Mouse (Mus musculus): ENCODE results near the gene Nt5c2.
"Not testable (repeated sequence)": the region's sequence is repeated elsewhere in the genome, so short reads cannot be mapped to it uniquely, and the experiment has no call there.

Gene Nt5c2

GRCm38 (mm10) chr19:46984726-46985622 lies 30.0 kb downstream of the Nt5c2 start:
- DNase-seq, result no peak

GRCm38 (mm10) chr19:46983966-46984380 lies 31.0 kb downstream of the Nt5c2 start:
- no peak for DNase-seq

GRCm38 (mm10) chr19:46983352-46983965 lies 31.5 kb downstream of the Nt5c2 start:
- no peak for DNase-seq

GRCm38 (mm10) chr19:46981462-46981861 lies 33.5 kb downstream of the Nt5c2 start:
- DNase-seq, result no peak

- DNase-seq, result no peak
Observed at GRCm38 (mm10) chr19:46979781-46980105, 35.2 kb downstream of the Nt5c2 start.

- DNase-seq, result no peak
Observed at GRCm38 (mm10) chr19:46978920-46979780, 35.8 kb downstream of the Nt5c2 start.

- not testable (repeated sequence) for DNase-seq
Observed at GRCm38 (mm10) chr19:46978069-46978468, 36.9 kb downstream of the Nt5c2 start.

- DNase-seq, result no peak
Observed at GRCm38 (mm10) chr19:46977460-46977859, 37.5 kb downstream of the Nt5c2 start.

- no peak for DNase-seq
Observed at GRCm38 (mm10) chr19:46976743-46977142, 38.2 kb downstream of the Nt5c2 start.

GRCm38 (mm10) chr19:46975997-46976396 lies 39.0 kb downstream of the Nt5c2 start:
- no peak for DNase-seq

GRCm38 (mm10) chr19:46975565-46975964 lies 39.4 kb downstream of the Nt5c2 start:
- no peak for DNase-seq

- DNase-seq, result no peak
Observed at GRCm38 (mm10) chr19:46972159-46972558, 42.8 kb downstream of the Nt5c2 start.

GRCm38 (mm10) chr19:46971712-46972111 lies 43.2 kb downstream of the Nt5c2 start:
- DNase-seq, result no peak

- DNase-seq, result no peak
Observed at GRCm38 (mm10) chr19:46971051-46971689, 43.8 kb downstream of the Nt5c2 start.

GRCm38 (mm10) chr19:46970121-46970729 lies 44.7 kb downstream of the Nt5c2 start:
- no peak for DNase-seq

GRCm38 (mm10) chr19:46969286-46969985 lies 45.5 kb downstream of the Nt5c2 start:
- DNase-seq, result no peak

- no peak for DNase-seq
Observed at GRCm38 (mm10) chr19:46968833-46969232, 46.1 kb downstream of the Nt5c2 start.

- no peak for DNase-seq
Observed at GRCm38 (mm10) chr19:46967861-46968260, 47.1 kb downstream of the Nt5c2 start.

GRCm38 (mm10) chr19:46966330-46966729 lies 48.6 kb downstream of the Nt5c2 start:
- no peak for DNase-seq

- no peak for DNase-seq
Observed at GRCm38 (mm10) chr19:46965496-46965895, 49.5 kb downstream of the Nt5c2 start.

GRCm38 (mm10) chr19:46964353-46964752 lies 50.6 kb downstream of the Nt5c2 start:
- no peak for DNase-seq

GRCm38 (mm10) chr19:46963440-46963839 lies 51.5 kb downstream of the Nt5c2 start:
- no peak for DNase-seq
